8 mouse cellular contexts compared by ENCODE assay signal in the genomic region with DNA sequence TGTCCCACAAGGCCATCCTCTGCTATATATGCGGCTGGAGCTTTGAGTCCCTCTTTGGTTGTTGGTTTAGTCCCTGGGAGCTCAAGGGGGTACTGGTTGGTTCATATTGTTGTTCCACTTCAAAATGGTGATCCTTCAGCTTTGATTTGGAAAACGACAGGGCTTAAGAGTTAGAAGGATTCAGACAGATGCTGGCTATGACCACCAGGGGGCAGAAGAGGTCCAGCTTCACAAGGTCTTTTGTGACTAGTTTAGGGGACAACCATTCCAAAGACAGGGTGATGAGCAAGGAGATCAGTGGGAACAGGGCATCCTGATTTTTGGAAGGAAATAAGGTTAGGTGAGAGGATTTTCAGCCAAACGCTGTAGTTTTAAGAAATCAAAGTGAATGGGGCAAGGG.
DNase-seq lines count a peak whose midpoint lies in the region.

No protein-coding gene starts in this region.

- DNase-seq in gastrocnemius, adult 18-20 months (ENCODE audit: low spot score) = peak; percentile 5
- DNase-seq in gastrocnemius, adult 8-10 months (ENCODE audit: low spot score in 2 of 2) = no peak
- peak; percentile 73 for DNase-seq in ES-CJ7 (ENCODE audit: low read depth, low spot score)
- peak; percentile 31 for DNase-seq in cerebellum, adult 9-11 months
- DNase-seq in gastrocnemius, postnatal 10 days = peak; percentile 64
- DNase-seq in layer of hippocampus, adult 9-11 months = peak; percentile 54
- peak; percentile 30 to 60 for DNase-seq in lung, postnatal 4 days
- peak; percentile 6 for DNase-seq in thymus, postnatal 25 days

Comparison
In these comparisons a context has a peak if more than half of its experiments do, and no peak if none do; other contexts are left out.
1. DNase-seq: peak in gastrocnemius, adult 18-20 months (single experiment), ES-CJ7 (single experiment), cerebellum, adult 9-11 months (single experiment), gastrocnemius, postnatal 10 days (single experiment), layer of hippocampus, adult 9-11 months (single experiment), lung, postnatal 4 days (2 of 2) and thymus, postnatal 25 days (single experiment); none in gastrocnemius, adult 8-10 months (0 of 2).